ENCODE assay signal across 40 mouse cellular contexts in the genomic region with DNA sequence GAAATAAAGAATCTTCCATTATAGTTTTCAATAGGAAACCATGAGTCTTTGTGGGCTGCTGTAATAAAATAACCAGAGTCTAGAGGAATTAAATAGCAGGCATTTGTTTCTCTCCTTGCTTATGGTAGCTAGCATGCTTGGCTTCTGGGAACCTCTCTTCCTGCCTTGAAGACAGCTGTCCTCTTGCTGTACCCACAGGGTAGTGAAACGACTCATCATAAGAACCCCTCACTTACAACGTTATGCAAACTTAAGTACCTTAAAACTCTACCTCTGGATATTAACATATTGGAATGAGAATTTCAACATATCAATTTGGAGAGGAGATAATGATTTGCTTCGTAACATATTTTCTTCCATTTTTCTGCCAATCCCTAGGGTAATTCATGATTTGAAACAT. TPM values are rescaled to one million over a fixed set of nuclear protein-coding genes. Genes with fewer than 3 reads are reported as not detected.
"Had no signal": no experiment of that assay in that cellular context is flagged by ENCODE, and none has a peak within 500 bp of the region (broad histone marks: within the 10 kb centered on the region; RNA-seq: fewer than 3 reads in every experiment).

No protein-coding gene starts in this region.

- H3K4me2 ChIP-seq: heart, embryonic 11.5 days; heart, embryonic 12.5 days; heart, embryonic 13.5 days; heart, embryonic 15.5 days; hindbrain, embryonic 12.5 days; hindbrain, embryonic 13.5 days; hindbrain, embryonic 14.5 days; hindbrain, embryonic 15.5 days; intestine, embryonic 15.5 days; kidney, embryonic 15.5 days had no signal

- H3K4me1 ChIP-seq: heart, embryonic 12.5 days; heart, embryonic 13.5 days; heart, embryonic 15.5 days; hindbrain, embryonic 10.5 days; hindbrain, embryonic 12.5 days; hindbrain, embryonic 13.5 days; hindbrain, embryonic 15.5 days; intestine, embryonic 15.5 days; kidney, embryonic 15.5 days had no signal

- DNase-seq: heart, postnatal 10 days; heart, postnatal 14 days; heart, postnatal 36 days; heart, postnatal 4 days; kidney, adult 11 months; kidney, adult 18-20 months; kidney, adult 2 months; kidney, adult 8-10 months; kidney, adult 9 months; kidney, postnatal 10 days; kidney, postnatal 14 days; kidney, postnatal 25 days; kidney, postnatal 36 days; kidney, postnatal 4 days; layer of hippocampus, adult 9-11 months; layer of hippocampus, postnatal 36 days had no signal

- H3K27ac ChIP-seq: heart, embryonic 13.5 days; heart, embryonic 15.5 days; hindbrain, embryonic 10.5 days; hindbrain, embryonic 12.5 days; hindbrain, embryonic 13.5 days; hindbrain, embryonic 14.5 days; hindbrain, embryonic 15.5 days; hindbrain, postnatal 0 days; intestine, embryonic 15.5 days; kidney, embryonic 15.5 days; kidney, postnatal 0 days; layer of hippocampus, adult 2 months; left cerebral cortex, adult 2 months had no signal

- H3K36me3 ChIP-seq: heart, embryonic 12.5 days; heart, embryonic 13.5 days; heart, embryonic 15.5 days; hindbrain, embryonic 10.5 days; hindbrain, embryonic 12.5 days; hindbrain, embryonic 13.5 days; hindbrain, embryonic 15.5 days; intestine, embryonic 15.5 days; kidney, embryonic 15.5 days had no signal

- H3K9me3 ChIP-seq: heart, embryonic 12.5 days; heart, embryonic 13.5 days; heart, embryonic 15.5 days; hindbrain, embryonic 10.5 days; hindbrain, embryonic 12.5 days; hindbrain, embryonic 13.5 days; hindbrain, embryonic 15.5 days; intestine, embryonic 15.5 days; kidney, embryonic 15.5 days had no signal

- H3K4me3 ChIP-seq: heart, embryonic 12.5 days; heart, embryonic 13.5 days; heart, embryonic 15.5 days; hindbrain, embryonic 10.5 days; hindbrain, embryonic 12.5 days; hindbrain, embryonic 13.5 days; hindbrain, embryonic 15.5 days; intestine, embryonic 15.5 days; kidney, embryonic 15.5 days; layer of hippocampus, adult 2 months; left cerebral cortex, adult 2 months had no signal

- H3K9ac ChIP-seq: heart, embryonic 12.5 days; heart, embryonic 13.5 days; heart, embryonic 15.5 days; hindbrain, embryonic 12.5 days; hindbrain, embryonic 13.5 days; hindbrain, embryonic 14.5 days; hindbrain, embryonic 15.5 days; intestine, embryonic 15.5 days; kidney, embryonic 15.5 days had no signal

- H3K27me3 ChIP-seq: heart, embryonic 15.5 days; hindbrain, embryonic 12.5 days; hindbrain, embryonic 13.5 days; hindbrain, embryonic 15.5 days; intestine, embryonic 15.5 days; kidney, embryonic 15.5 days had no signal

RNA-seq across cellular contexts. Expression of gene Tnfsf8, which starts 14.3 kb away (rescaled TPM):
- total RNA-seq: heart, postnatal 10 days; heart, postnatal 14 days; heart, postnatal 25 days; heart, postnatal 36 days; heart, postnatal 4 days; hindbrain, postnatal 0 days; layer of hippocampus, adult 18-20 months; layer of hippocampus, adult 2 months; layer of hippocampus, postnatal 10 days; layer of hippocampus, postnatal 14 days; layer of hippocampus, postnatal 25 days; layer of hippocampus, postnatal 36 days; left cerebral cortex, adult 18-20 months; left cerebral cortex, adult 2 months had no signal
- polyA plus RNA-seq: heart, embryonic 11.5 days; heart, embryonic 12.5 days; heart, embryonic 13.5 days; heart, postnatal 0 days; hindbrain, embryonic 10.5 days; hindbrain, embryonic 11.5 days; hindbrain, embryonic 12.5 days; hindbrain, embryonic 14.5 days; hindbrain, embryonic 15.5 days; kidney, embryonic 14.5 days; kidney, embryonic 15.5 days; kidney, postnatal 0 days had no signal
